Mouse (Mus musculus) hindbrain, embryonic 11.5 days (tissue): Measurements from ENCODE around the gene Spg21. TPM values are rescaled to one million over a fixed set of nuclear protein-coding genes. Genes with fewer than 3 reads are reported as not detected.
A peak's percentile ranks its signal among the peaks of the same experiment; 100 is the strongest.

Experiments
- ATAC-seq: fragments of 200-750 bp; cut with Nextera tagmentation; 2 replicates; pipeline ENCODE4 v1.8.0; 2017; ENCODE audit warnings: mild to moderate bottlenecking, moderate TSS enrichment, moderate library complexity; ENCODE audit not compliant: low FRiP score
- DNase-seq: peaks from one replicate; pipeline ENCODE4 v3.0.0-alpha.2; 2015; ENCODE audit warnings: low spot score
- H3K27ac ChIP-seq: fragments of 300-500 bp; sonication (generic); 2 replicates; pipeline ENCODE4 v1.5.1; 2014; ENCODE audit warnings: mild to moderate bottlenecking, low read depth, low read length
- H3K27me3 ChIP-seq: fragments of 300-500 bp; sonication (generic); 2 replicates; pipeline ENCODE4 v1.6.1; 2014; ENCODE audit warnings: mild to moderate bottlenecking, low read length, moderate library complexity, mixed read lengths; ENCODE audit not compliant: control insufficient read depth, insufficient read depth
- H3K36me3 ChIP-seq: fragments of 300-500 bp; sonication (generic); 2 replicates; pipeline ENCODE4 v1.6.1; 2014; ENCODE audit warnings: mild to moderate bottlenecking, low read length, moderate library complexity, mixed read lengths; ENCODE audit not compliant: control insufficient read depth, insufficient read depth
- H3K4me1 ChIP-seq: fragments of 300-500 bp; sonication (generic); replicated peaks from 2 replicates; pipeline ENCODE4 v1.6.1; 2014; ENCODE audit warnings: low read length, mixed read lengths; ENCODE audit not compliant: control insufficient read depth, insufficient read depth
- H3K4me2 ChIP-seq: fragments of 300-500 bp; sonication (generic); replicated peaks from 2 replicates; pipeline ENCODE4 v1.6.1; 2014; ENCODE audit warnings: mild to moderate bottlenecking, low read depth, low read length
- H3K4me3 ChIP-seq: fragments of 300-500 bp; sonication (generic); 2 replicates; pipeline ENCODE4 v1.5.1; 2014; ENCODE audit warnings: low read depth, low read length
- H3K9ac ChIP-seq: fragments of 300-500 bp; sonication (generic); 2 replicates; pipeline ENCODE4 v1.6.1; 2014; ENCODE audit warnings: low read depth, low read length
- H3K9me3 ChIP-seq: fragments of 300-500 bp; sonication (generic); 2 replicates; pipeline ENCODE4 v1.6.1; 2016; ENCODE audit warnings: low read length; ENCODE audit not compliant: control insufficient read depth
- whole genome bisulfite sequencing: fragments of 180-500 bp; shearing (Covaris S2); extraction: QIAGEN DNeasy Blood & Tissue Kit; methylation state at CpG from one replicate; pipeline ENCODE4 v1.1.7; 2014; 5-methylcytosine and 5-hydroxymethylcytosine counted together
- polyA plus RNA-seq: library from polyadenylated mRNA; unstranded; fragments of >200 nt; fragmentation: Nextera tagmentation; extraction: Ambion mirVana; gene quantifications from 2 replicates; pipeline ENCODE4 v1.2.1, GENCODE M21; 2014

The Spg21 gene
- polyA plus RNA-seq, 1 experiment from 2014 or later = 131 TPM

GRCm38 (mm10) chr9:65430921-65431320 is 29.8 kb upstream of the Spg21 start:
- 90% methylated on average over 5 of the region's 5 CpGs for WGBS

GRCm38 (mm10) chr9:65432236-65432635 is 28.5 kb upstream of the Spg21 start:
- Histone ChIP-seq H3K27ac (no peak overlapping the region), H3K4me2 (no peak overlapping the region), H3K9ac (no peak overlapping the region), H3K4me3 (no peak overlapping the region), H3K4me1 (0 out of 2 replicates have a peak, but pooled peaks cover 2% of the 10 kb centered on the region), H3K36me3 (no peaks in the 10 kb centered on the region), H3K9me3 (no peaks in the 10 kb centered on the region), H3K27me3 (no peaks in the 10 kb centered on the region)
- ATAC-seq = peak; percentile 51; the same call in 1 of the 2 replicates
- DNase-seq = peak; percentile 89
- WGBS = 3% methylated on average over 3 of the region's 3 CpGs

More at GRCm38 (mm10) chr9:65430921-65431320, 29.8 kb upstream of the Spg21 start:
- Histone ChIP-seq H3K9ac (no peak overlapping the region), H3K36me3 (no peaks in the 10 kb centered on the region), H3K4me3 (no peak overlapping the region), H3K4me2 (no peak overlapping the region), H3K27ac (no peak overlapping the region), H3K27me3 (no peaks in the 10 kb centered on the region), H3K9me3 (no peaks in the 10 kb centered on the region), H3K4me1 (no peaks in the 10 kb centered on the region)
- DNase-seq (no peak), ATAC-seq (no peak)

- H3K27me3 ChIP-seq = no peaks in the 10 kb centered on the region
- no peak overlapping the region for H3K4me3 ChIP-seq
- no peak overlapping the region for H3K9ac ChIP-seq
- ATAC-seq (no peak), DNase-seq (peak; percentile 53)
- H3K9me3 ChIP-seq = no peaks in the 10 kb centered on the region
- no peak overlapping the region for H3K27ac ChIP-seq
- H3K4me2 ChIP-seq = no peak overlapping the region
- 0 out of 2 replicates have a peak, but pooled peaks cover 2% of the 10 kb centered on the region for H3K4me1 ChIP-seq
- WGBS = 62% methylated on average over 5 of the region's 5 CpGs
- H3K36me3 ChIP-seq = no peaks in the 10 kb centered on the region
Measured at GRCm38 (mm10) chr9:65434140-65434539, 26.6 kb upstream of the Spg21 start.

- Histone ChIP-seq H3K4me3 (peak overlapping the region; percentile 77; the same call in 1 of the 2 replicates), H3K27me3 (no peaks in the 10 kb centered on the region), H3K9me3 (no peaks in the 10 kb centered on the region), H3K36me3 (no peaks in the 10 kb centered on the region), H3K9ac (no peak overlapping the region), H3K4me2 (no peak overlapping the region), H3K4me1 (0 out of 2 replicates have a peak, but pooled peaks cover 2% of the 10 kb centered on the region), H3K27ac (no peak overlapping the region)
- ATAC-seq (peak; percentile 38; the same call in 1 of the 2 replicates), DNase-seq (no peak)
- 78% methylated on average over 4 of the region's 4 CpGs for WGBS
Measured at GRCm38 (mm10) chr9:65435211-65435610, 25.5 kb upstream of the Spg21 start.

- Histone ChIP-seq H3K9ac (peak within 1 kb of the TSS; percentile 82), H3K36me3 (no peaks in the 10 kb centered on the region), H3K27ac (no peak within 1 kb of the TSS), H3K9me3 (no peaks in the 10 kb centered on the region), H3K4me3 (peak within 1 kb of the TSS; percentile 77), H3K27me3 (no peaks in the 10 kb centered on the region), H3K4me2 (peak within 1 kb of the TSS; percentile 57), H3K4me1 (0 out of 2 replicates have a peak, but pooled peaks cover 2% of the 10 kb centered on the region)
- peak; percentile 87 for ATAC-seq
- WGBS = under 1% methylated on average over 54 of the region's 54 CpGs
- DNase-seq = peak; percentile 99
Measured at GRCm38 (mm10) chr9:65435671-65436301, 25.0 kb upstream of the Spg21 start, which contains the start of gene Mtfmt. TSS of gene Mtfmt (plus strand) at chr9:65435782.

- Histone ChIP-seq H3K9ac (no peak overlapping the region), H3K9me3 (no peaks in the 10 kb centered on the region), H3K36me3 (0 out of 2 replicates have a peak, but pooled peaks cover 3% of the 10 kb centered on the region), H3K4me3 (no peak overlapping the region), H3K27me3 (no peaks in the 10 kb centered on the region), H3K27ac (no peak overlapping the region), H3K4me2 (no peak overlapping the region), H3K4me1 (no peaks in the 10 kb centered on the region)
- no peak for DNase-seq
- ATAC-seq = no peak
- 94% methylated on average over 4 of the region's 4 CpGs for WGBS
Measured at GRCm38 (mm10) chr9:65444692-65445091, 16.1 kb upstream of the Spg21 start.

GRCm38 (mm10) chr9:65447951-65448350 is 12.8 kb upstream of the Spg21 start:
- no peaks in the 10 kb centered on the region for H3K9me3 ChIP-seq
- ATAC-seq = no peak
- no peak overlapping the region for H3K27ac ChIP-seq
- H3K4me3 ChIP-seq = no peak overlapping the region
- 0 out of 2 replicates have a peak, but pooled peaks cover 3% of the 10 kb centered on the region for H3K36me3 ChIP-seq
- H3K4me2 ChIP-seq = no peak overlapping the region
- H3K4me1 ChIP-seq = no peaks in the 10 kb centered on the region
- H3K9ac ChIP-seq = no peak overlapping the region
- H3K27me3 ChIP-seq = no peaks in the 10 kb centered on the region
- 88% methylated on average over 6 of the region's 6 CpGs for WGBS
- no peak for DNase-seq

GRCm38 (mm10) chr9:65458975-65459374 is 1.8 kb upstream of the Spg21 start:
- H3K9ac ChIP-seq = no peak overlapping the region

GRCm38 (mm10) chr9:65460198-65460597 is 549 bp upstream of the Spg21 start:
- peaks cover 7% of the 10 kb centered on the region for H3K4me1 ChIP-seq
- 37% methylated on average over 3 of the region's 3 CpGs for WGBS
- H3K36me3 ChIP-seq = no peaks in the 10 kb centered on the region
- no peak overlapping the region for H3K4me3 ChIP-seq
- peak overlapping the region; percentile 57 for H3K4me2 ChIP-seq
- ATAC-seq (peak; percentile 38), DNase-seq (no peak)
- H3K9me3 ChIP-seq = no peaks in the 10 kb centered on the region
- no peaks in the 10 kb centered on the region for H3K27me3 ChIP-seq
- no peak overlapping the region for H3K9ac ChIP-seq
- H3K27ac ChIP-seq = peak overlapping the region; percentile 81

More at GRCm38 (mm10) chr9:65458975-65459374, 1.8 kb upstream of the Spg21 start:
- 91% methylated on average over 2 of the region's 2 CpGs for WGBS
- Histone ChIP-seq H3K27me3 (no peaks in the 10 kb centered on the region), H3K4me3 (no peak overlapping the region), H3K4me1 (peaks cover 7% of the 10 kb centered on the region), H3K36me3 (no peaks in the 10 kb centered on the region), H3K4me2 (no peak overlapping the region), H3K9me3 (no peaks in the 10 kb centered on the region), H3K27ac (no peak overlapping the region)
- DNase-seq = no peak
- ATAC-seq = no peak
